Mouse (Mus musculus): Measurements from ENCODE around the gene Kif1c.

The Kif1c gene

DNA sequence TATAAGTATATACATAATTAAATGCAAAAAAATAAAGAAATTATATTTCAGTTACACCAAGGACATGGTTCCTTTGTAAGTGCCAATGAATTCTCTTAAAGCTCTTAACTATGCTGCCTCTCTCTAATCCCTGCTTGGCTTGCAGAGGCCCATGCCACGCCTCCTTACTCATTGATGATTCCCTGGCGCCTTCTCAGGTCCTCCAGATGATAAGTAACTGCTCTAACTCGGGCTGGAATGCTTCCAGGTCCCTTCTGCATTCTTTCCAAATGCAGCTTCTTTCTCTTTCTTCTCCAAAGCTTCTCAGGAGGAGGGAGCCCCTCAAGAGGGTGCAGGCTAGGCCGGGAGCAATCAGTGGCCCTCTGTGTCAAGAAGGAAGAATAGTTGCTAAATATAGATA is 10.8 kb upstream of the Kif1c start:
- intact Hi-C loops (cut with DNase I): no loop called here

DNA sequence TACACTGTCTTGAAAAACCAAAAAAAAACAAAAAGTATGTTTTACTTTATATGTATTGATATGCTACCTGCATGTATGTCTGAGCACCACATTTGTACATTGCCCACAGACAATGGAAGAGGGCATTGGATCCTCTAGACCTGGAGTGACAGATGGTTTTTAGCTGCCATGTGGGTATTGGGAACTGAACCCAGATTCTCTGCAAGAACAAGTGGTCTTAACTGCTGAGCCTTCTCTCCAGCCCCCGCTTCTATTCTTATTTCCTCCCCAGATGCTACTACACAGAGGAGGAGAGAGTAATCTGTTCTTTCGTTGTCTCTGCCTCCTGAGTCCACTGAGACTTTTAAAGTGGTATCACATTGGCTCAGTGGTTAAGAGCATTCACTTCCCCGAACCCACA is 6.8 kb upstream of the Kif1c start:
- intact Hi-C loops (cut with DNase I): loop anchor here (5.0 kb wide), 1 partner anchor 39 kb away; no protein-coding TSS in a partner anchor

DNA sequence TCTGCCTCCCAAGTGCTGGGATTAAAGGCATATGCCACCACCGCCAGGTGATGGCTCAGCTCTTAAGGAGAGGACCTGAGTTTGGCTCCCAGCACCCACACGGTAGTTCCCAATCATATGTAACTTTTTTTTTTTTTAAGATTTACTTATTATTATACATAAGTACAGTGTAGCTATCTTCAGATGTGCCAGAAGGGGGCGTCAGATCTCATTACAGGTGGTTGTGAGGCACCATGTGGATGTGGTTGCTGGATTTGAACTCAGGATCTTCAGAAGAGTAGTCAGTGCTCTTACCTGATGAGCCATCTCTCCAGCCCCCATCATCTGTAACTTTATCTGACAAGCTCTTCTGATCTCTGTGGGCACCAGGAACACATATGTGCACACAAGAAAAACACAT is 3.0 kb upstream of the Kif1c start:
- intact Hi-C loops (cut with DNase I): no loop called here

GRCm38 (mm10) chr11:70699051-70699450 is 1.3 kb upstream of the Kif1c start:
- intact Hi-C loops (cut with DNase I): no loop called here

- intact Hi-C loops (cut with DNase I): no loop called here
Observed at GRCm38 (mm10) chr11:70700613-70701012, 265 bp downstream of the Kif1c start.

GRCm38 (mm10) chr11:70701221-70701955 is 1.0 kb downstream of the Kif1c start:
- intact Hi-C loops (cut with DNase I): no loop called here

DNA sequence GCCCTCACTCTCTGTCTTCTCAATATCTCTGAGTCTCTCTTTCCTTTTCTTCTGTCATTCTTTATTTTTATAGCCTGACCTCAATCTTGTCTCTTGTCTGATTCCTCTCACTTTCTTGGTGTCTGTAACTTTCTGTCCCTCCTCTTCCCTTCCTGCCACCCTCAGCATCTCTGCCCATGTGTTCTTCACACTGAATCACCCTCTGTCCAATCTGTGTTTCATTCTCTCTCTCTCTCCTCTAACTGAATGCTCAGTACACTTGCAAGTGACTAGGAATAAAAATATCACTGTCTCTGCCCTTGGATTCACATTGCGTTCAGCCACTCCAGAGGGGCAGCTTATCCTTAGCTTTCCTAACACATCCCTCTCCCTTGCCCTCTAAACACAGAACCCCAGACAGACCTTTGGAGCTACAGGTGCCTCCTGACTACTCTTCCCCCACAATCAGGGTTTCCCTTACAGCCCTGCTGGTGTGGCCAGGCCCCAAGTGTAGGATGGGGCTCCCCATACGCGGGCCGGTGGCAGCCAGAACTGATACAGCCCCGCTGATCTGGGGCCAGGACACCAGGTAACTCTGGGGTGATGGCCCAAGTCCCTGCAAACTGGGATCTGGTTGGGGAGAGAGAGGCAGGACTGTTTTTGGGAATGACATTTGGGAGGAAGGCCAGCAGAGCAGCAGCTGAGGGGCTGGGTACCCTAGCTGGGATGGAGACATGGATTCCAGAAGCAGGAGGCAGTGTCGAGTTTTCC is 1.8 kb downstream of the Kif1c start:
- intact Hi-C loops (cut with DNase I): no loop called here

- intact Hi-C loops (cut with DNase I): no loop called here
Observed at GRCm38 (mm10) chr11:70702781-70703180, 2.4 kb downstream of the Kif1c start.

GRCm38 (mm10) chr11:70706127-70706526 is 5.8 kb downstream of the Kif1c start:
- intact Hi-C loops (cut with DNase I): no loop called here

DNA sequence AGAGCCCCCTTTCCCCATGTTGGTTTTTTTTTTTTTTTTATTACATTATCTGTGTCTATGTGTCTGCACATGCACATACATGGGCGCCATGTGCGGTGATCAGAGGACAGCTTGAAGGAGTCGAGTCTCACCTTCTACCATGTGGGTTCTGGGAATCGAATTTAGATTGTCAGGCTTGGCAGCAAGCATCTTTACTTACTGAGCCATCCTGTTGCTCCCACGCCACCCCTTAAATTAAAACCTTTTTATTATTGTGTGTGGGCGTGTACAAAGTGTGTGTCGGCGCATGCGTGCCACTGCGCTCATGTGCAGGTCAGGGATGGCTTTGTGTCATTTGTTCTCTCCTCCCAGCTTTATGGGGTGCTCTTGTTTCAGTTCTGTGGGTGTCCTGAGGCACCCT is 10.7 kb downstream of the Kif1c start:
- intact Hi-C loops (cut with DNase I): no loop called here

- intact Hi-C loops (cut with DNase I): no loop called here
Observed at GRCm38 (mm10) chr11:70713222-70713621, 12.9 kb downstream of the Kif1c start.

- intact Hi-C loops (cut with DNase I): no loop called here
Observed at GRCm38 (mm10) chr11:70715832-70716231, 15.5 kb downstream of the Kif1c start.

DNA sequence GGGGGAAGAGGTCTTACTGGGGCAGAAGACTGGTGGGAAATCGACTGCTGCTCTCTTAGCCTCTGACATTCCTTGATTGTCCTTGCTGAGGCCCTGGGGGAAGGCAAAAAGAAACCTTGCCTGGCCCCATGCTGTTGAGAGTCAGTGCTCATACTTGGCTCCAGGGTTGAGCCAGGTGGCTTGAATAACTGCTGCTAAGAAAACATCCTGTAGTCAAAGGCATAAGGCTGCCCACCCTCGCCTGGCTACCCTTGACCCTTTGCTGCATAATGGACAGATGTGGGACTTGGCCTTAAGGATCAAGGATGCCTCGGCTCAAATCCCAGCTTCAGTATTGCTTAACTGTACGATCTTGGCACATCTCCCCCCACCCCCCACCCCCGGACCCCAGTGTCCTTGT is 18.1 kb downstream of the Kif1c start:
- intact Hi-C loops (cut with DNase I): no loop called here

- intact Hi-C loops (cut with DNase I): no loop called here
Observed at GRCm38 (mm10) chr11:70720567-70720966, 20.2 kb downstream of the Kif1c start.

DNA sequence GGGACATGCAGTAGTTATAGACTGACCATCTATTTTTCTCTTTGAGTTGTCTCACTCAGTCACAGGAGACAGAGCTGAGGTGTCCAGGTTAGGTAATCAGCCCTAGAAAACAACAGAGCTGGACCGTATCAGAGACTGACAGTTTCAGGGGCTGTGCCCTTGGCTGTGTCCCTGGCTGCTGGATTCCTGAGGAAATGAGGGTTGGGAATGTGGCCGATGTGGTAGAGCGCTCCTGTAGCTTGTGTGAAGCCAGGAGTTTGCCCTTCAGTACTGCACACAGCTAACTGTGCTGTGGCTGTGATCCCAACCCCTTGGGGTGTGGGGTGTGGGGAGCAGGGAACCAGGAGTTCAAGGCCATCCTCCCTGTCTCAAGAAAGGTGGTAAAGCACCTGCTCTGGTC is 20.7 kb downstream of the Kif1c start:
- intact Hi-C loops (cut with DNase I): no loop called here

- intact Hi-C loops (cut with DNase I): no loop called here
Observed at GRCm38 (mm10) chr11:70724706-70725105, 24.4 kb downstream of the Kif1c start.

- intact Hi-C loops (cut with DNase I): no loop called here
Observed at GRCm38 (mm10) chr11:70726585-70726984, 26.2 kb downstream of the Kif1c start.

DNA sequence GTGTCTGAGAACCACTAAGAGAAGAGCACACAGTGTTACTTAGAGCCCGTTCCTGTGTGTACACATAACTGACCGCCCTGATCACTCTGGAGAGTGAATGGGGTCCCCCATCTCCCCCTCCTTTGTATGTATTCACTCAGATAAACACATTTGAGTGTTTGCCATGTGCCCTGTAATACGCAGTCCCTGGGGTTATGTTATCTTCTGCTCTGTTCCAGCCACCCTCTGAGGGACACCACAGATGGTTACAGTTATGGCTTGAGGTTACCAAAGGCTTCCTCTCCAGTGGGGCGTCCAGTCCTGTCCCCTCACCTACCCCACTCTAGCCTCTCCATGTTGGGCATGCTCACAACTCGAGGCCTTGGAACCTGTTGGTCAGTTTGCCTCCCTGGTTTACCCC is 27.0 kb downstream of the Kif1c start:
- intact Hi-C loops (cut with DNase I): no loop called here

GRCm38 (mm10) chr11:70730427-70731038 is 30.2 kb downstream of the Kif1c start:
- intact Hi-C loops (cut with DNase I): loop anchor here (5.0 kb wide), 1 partner anchor 38 kb away; no protein-coding TSS in a partner anchor

GRCm38 (mm10) chr11:70731178-70731577 is 30.8 kb downstream of the Kif1c start:
- intact Hi-C loops (cut with DNase I): loop anchor here (5.0 kb wide), 1 partner anchor 39 kb away; no protein-coding TSS in a partner anchor

DNA sequence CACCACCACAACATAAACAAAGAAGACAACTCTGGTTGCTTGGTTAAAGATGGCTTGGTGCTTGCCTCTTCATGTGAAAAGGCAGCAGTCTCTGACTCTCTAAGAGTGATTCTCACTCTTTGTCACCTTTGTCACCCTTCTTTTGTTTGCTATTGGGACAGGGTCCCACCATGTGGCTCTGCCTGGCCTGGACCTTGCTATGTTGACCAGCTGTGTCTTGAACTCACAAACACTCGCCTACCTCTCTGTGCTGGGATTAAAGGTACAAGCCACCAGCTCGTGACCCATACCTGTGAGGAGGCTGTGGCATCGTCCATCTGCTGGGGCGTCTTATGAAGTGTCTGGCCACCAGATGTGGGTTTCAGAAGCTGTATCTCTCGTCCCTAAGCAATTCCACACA is 32.9 kb downstream of the Kif1c start:
- intact Hi-C loops (cut with DNase I): loop anchor here (5.0 kb wide), 1 partner anchor 41 kb away; no protein-coding TSS in a partner anchor

GRCm38 (mm10) chr11:70737749-70738148 is 37.4 kb downstream of the Kif1c start:
- intact Hi-C loops (cut with DNase I): no loop called here

Measured in adrenal gland (tissue).